Mouse (Mus musculus) c-Kit-positive CD71-negative TER-119-negative erythroid progenitor cells, embryonic 14.5 days (primary cell): ENCODE measurements around the gene Hdgf.
"Not testable (repeated sequence)": the region's sequence is repeated elsewhere in the genome, so short reads cannot be mapped to it uniquely, and the experiment has no call there.

ENCODE experiments used
- DNase-seq: peaks from one replicate; pipeline ENCODE4 v3.0.0-alpha.2; 2013; ENCODE audit warnings: low read depth

Hdgf gene

DNA sequence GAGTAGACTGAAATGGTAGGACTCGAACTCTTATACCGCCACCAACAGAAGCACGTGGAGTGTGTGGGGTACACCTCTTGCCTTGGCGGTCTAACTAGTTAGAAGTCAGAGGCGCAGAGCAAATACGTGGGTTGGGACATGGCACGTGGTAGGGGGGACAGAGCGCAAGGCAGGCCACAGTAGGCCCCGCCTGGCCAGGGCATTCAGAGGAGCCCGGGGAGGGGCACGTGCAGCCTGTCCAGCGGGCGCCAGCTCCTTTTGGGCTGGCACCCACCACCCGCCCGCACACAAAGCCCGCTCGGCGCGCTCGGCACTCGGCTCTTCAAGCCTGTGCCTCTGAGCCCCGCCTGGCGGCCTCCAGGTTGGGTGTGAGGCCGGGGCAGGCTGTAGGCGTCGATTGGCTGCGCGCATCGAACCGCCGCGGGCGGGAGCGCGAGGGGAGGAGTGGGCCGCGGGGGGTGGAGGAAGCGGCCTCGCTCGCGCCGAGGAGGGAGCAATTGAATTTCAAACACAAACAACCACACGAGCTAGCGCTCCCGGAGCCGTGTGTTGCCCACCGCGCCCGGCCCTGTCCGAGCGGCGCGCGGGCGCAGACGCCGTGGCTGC is at the start of gene Hdgf:
Gene Hdgf (plus strand): TSS at position 442 of the 606 bp plus-strand sequence.
- peak; percentile 94 for DNase-seq

DNA sequence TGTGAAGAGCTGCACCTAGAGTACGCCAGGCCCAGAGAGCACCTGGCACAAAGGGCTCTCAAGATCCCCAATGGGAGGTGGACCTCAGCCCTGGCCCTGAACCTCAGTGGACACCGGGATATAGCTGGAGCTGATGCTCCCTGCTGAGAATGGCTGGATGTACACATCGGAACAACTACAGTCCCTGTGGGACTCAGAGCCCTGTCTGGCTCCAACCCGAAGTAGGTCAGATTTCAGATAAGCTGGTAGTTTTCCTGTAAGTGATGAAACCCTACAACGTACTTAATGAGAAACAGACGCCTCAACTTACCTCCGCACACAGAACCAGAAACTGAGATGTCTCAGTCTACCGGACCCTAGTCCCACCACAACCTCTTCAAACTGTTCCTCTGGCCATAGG is 48.5 kb upstream of the Hdgf start:
- no peak for DNase-seq

DNA sequence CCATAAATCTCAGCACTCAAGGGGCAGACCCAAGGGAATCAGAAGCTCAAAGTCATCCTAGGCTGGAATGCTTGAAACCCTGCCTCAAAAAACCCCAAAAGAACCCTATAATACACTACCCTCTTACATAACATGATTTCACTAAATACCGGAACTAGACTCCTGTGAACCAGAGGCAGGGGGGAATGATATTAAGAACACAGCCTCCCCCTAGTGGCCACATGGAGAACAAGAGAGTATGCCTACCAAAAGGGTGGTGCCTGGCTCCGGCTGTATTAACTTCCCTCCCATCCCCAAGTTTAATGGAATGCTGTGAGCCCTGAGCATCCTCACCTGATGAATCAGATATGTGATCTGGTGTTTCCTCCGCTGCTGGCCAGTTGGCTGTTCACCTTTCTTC is 46.3 kb upstream of the Hdgf start:
- DNase-seq = peak; percentile 53

DNA sequence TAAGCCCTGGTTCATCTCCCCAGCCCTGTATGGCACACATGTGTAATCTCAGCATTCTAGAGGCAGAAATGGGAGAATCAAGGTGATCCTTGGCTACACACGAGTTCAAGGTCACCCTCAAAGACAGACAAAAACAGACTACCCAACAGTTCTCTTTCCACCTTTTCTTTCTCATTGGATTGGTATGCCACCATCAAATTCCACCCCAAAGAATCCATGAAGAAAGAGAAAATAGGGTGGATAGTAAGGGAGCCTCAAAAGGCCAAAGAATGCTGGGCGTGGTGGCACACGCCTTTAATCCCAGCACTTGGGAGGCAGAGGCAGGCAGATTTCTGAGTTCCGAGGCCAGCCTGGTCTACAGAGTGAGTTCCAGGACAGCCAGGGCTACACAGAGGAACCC is 42.0 kb upstream of the Hdgf start:
- DNase-seq = not testable (repeated sequence)

DNA sequence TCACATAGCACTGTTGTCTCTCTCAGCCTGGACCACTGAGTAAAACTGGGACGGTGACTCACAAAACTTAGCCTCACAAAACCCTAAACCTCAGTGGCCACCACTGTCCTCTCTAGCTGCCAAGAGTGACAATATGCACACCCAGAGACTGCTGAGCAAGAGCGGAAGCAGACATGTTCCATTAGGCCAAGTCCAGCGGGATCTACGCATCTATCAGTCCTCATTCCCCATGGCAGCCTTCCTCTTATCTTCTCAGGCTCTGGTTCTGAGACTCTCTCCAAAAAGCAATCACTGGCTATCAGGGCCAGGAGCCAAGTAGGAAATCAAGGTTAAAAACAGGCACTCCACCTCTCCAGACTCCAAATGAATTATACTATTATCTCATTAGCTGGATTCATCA is 28.4 kb upstream of the Hdgf start:
- DNase-seq = no peak

DNA sequence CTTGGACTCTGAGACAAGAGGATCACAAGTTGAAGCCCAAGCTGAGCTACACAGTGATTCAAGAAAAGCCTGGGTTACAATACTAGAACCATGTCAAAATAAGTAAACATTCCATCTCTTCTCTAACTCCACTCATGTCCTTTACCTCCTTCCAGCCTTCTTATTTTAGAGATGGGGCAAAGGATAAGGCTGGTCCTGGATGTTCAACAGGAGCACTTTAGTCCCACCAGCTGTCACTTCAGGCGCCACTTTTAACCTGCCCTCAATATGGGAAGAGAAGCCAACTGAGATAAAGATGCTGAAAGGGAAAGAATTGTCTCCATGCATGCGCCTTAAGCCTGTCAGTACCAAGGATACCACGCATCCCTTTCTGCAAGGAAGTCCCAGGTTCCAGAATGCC is 21.8 kb upstream of the Hdgf start:
- no peak for DNase-seq

DNA sequence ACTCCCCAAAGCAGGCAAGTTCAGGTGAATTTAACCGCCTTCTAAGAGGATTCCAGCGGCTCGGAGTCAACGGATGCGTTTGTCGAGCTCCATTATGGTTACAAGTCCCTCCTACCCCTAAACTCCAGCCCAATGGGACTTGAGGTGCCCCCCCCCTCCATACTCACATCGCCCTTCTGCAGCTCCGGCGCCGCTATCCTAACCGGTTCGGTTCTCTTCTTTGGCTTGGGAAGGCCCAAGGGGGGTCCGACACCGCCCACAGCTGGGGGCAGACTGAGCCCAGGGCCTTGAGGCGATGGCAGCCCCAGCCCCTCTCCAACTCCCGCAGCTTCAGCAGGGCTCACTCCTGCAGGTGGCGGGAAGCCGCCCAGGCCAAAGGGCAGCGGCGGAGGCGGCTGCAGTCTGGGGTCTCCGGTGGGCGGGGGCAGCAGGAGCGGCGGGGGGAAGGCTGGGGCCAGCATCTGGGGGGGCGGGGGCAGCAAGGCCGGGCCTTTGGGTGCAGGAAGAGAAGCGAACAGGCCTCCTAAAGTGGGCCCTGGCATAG is 21.3 kb upstream of the Hdgf start:
- DNase-seq = no peak

DNA sequence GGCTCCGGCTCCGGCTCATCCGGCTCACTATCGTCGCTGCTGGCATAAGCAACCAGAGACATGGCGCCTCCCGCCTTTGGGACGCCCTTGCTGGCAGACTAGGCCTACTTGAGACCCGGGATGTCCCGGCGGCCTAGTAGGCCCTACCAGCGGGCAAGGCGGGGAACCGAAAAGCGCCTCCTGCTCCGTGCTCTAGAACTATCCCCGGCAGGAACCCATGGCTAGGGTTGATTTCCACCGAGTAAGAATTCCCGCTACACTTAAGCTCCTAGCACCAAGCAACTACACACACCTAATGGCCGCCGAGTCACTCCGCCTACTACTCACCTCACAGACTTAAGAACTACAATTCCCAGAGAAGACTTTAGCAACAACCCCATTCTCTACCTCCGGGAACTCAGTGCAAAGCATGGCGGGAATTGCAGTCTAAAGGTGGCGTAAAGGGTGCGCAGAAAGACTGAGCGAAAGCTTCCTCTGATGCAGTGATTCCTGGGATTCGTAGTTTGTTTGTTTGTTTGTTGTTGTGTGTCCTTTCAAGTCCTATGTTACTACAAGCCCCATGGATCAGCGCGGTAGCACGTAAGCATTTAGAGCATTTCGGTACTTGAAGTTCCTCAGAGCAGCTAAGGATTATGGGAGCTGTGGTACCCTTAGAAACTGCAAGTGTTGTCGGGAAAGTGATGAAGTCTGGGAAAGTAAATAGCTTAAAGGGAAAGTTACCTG is 20.7 kb upstream of the Hdgf start, which contains the start of gene Prcc:
Gene Prcc (minus strand): TSS at position 328 of the 723 bp plus-strand sequence.
- DNase-seq = peak; percentile 95

DNA sequence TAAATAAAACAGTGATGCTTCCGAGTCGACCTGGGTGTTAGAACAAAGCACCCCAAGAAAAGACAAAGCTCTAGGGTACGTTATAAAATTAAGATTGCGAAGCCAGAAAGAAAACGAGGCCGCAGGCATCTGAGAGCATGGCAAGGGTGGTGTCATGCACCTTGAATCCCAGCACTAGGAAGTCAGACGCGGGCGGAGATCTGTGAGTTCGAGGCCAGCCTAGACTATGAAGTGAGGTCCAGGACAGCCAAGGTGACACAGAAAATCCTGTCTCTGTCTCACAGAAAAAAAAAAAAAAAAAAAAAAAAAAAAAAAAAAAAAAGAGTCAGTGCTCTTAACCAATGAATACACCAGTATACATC is 20.1 kb upstream of the Hdgf start:
- no peak for DNase-seq

DNA sequence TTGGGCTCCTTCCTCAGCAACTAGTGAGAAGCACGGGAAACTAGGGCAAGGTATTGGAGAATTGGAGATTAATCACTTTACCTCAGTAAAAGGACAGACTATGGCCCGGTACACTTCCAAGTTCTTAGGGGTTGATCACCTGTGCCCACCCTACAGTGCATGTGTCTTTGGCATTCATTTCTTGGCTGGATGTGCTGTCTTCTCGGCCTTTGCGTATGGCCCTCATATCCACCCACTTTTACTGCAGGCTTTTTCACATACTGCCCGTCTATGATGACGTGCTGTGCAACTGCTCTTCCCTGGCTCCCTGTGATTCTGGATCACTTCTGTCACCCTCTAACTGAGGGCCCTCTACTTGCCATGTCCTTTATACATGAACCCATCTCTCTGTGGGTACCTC is 19.7 kb upstream of the Hdgf start:
- DNase-seq = no peak

DNA sequence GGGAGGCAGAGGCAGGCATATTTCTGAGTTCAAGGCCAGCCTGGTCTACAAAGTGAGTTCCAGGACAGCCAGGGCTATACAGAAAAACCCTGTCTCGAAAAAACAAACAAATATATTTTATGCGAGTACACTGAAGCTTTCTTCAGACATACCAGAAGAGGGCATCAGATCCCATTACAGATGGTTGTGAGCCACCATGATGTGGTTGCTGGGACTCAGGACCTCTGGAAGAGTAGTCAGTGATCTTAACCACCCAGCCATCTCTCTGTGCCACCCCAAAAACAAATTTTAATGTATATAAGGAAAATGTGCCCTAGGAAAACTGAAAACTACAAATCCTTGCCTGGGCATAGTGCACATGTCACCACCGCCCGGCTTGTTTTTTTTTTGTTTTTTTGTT is 18.7 kb upstream of the Hdgf start:
- not testable (repeated sequence) for DNase-seq

DNA sequence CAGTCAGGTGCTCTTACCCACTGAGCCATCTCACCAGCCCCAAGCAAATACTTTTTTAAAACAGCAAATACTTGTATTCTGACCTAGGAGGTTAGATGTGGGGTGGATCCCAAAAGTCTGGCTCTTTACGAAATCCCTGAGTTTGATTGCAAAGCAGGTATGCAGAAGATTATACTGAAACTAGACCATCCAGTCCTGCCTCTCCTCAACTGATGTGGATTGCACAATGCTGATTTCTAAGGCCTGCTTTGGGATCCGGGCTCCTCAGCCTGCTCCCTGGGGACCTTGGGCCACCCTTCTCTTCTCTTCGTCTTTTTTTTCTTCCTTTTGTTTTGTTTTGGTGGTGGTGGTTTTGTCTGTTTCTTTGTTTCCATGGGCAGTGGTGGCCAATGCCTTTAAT is 14.6 kb upstream of the Hdgf start:
- no peak for DNase-seq

DNA sequence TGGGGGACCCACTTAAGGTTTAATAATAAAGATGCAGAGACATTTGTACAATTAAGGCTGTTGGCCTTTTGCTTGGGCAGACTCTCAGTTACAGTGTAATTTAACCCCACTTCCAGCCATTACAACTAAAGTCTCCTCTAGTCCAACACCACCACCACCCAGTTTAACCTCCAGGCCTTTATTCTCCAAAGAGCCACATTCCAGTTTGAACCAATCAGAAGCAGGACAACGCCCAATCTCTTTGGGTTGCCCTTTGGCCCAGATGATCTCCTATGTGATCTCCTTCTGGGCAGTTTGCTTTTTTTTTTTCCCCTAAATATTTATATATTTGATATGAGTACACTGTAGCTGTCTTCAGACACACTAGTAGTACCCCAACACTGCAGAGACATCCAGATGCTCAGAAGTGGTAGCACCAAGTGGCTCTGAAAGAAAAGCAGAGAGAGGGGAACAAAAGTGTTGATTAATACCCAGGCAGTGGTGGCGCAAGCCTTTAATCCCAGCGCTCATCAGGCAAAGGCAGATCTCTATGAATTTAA is 12.7 kb upstream of the Hdgf start:
- DNase-seq = no peak

DNA sequence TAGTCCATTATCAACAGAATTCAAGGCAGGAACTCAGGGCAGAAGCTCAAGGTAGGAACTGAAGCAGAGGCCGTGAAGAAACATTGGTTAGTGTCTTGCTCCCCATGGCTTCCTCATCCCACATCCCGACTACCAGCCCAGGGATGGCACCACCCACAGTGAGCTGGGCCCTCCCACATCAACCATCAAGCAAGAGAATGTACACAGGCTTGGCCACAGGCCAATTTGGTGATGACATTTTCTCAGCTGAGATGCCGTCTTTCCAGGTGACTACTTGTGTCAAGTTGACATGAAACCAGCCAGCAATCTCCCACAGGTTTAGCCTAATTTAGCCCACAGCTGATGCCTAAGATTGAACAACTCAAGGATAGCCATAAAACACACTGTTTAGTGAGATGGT is 6.9 kb upstream of the Hdgf start:
- DNase-seq = no peak

DNA sequence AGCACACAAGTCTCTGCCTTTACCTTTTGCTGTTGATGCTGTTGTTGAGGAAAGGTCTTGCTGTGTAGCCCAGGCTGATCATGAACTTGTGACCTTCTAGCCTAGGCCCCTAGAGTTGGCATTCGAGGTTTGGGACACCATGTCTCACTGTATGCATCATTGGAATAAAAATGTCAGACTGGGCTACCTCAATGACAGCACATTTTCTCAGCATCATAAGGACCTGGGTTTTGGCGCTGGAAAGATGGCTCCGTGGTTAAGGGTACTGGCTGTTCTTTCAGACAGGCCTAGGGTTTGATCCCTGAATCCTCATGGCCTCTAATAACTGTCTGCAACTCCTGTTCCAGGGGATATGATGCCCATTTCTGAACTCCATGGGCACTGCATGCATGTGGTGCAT is 6.3 kb upstream of the Hdgf start:
- DNase-seq = no peak

DNA sequence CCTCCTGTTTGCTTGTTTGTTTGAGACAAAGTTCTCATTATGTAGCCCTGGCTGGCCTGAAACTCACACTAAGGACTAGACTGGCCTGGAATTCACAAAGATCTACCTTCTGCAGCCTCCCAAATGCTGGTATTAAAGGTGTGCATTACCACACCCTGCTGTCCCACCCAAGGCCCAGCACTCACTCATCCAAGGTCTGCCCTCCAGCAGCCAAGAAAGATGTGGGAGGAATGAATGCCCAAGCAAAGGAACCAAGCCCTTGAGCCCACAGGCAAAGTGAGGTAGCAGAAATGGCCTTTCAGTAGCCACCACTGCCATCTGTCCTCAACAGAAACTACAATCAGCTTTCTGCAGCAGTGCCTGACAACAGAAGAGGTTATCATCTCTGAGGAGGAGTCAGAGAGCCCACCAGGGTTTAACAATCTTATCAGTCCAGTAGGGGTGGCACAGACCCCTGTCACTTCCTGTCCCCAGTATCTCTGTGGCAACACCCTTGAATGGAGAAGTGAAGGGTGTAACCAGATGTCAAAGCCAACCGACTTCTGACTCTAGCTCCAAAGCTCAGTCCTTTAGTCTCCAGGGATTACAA is 5.0 kb upstream of the Hdgf start:
- peak; percentile 72 for DNase-seq

DNA sequence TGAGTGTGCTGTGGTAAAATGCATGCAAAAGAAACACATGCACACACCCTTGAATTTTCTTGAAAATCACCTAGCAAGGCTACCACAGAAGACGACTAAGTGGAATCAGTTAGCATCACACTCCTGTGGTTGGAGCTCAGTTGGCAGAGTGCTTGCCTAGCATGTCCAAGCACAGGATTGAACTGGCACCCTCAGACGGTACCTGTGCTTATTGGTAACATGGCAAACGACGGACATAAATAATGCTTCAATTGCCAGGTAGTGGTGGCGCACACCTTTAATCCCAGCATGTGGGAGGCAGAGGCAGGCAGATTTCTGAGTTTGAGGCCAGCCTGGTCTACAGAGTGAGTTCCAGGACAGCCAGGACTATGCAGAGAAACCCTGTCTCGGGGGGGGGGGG is 4.2 kb upstream of the Hdgf start:
- DNase-seq = not testable (repeated sequence)

DNA sequence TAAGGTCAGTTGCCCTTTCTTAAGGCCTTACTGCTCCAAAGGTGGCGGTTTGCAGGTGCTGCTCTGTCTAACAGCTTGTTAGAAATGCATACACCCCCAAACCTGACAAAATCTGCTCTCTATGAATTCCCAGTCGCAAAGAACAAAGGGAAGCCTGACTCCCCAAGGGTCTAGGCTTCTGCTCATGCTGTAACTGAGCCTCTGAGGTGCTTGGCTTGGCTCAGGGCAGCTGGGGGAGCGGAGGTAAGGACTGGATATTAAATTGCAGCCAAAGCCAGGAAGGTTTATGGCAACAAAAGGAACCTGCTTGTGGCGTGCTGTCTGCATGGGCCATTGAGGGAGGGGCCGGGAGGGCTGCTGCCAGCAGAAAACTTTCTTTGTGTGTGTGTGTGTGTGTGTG is 2.3 kb upstream of the Hdgf start:
- no peak for DNase-seq

DNA sequence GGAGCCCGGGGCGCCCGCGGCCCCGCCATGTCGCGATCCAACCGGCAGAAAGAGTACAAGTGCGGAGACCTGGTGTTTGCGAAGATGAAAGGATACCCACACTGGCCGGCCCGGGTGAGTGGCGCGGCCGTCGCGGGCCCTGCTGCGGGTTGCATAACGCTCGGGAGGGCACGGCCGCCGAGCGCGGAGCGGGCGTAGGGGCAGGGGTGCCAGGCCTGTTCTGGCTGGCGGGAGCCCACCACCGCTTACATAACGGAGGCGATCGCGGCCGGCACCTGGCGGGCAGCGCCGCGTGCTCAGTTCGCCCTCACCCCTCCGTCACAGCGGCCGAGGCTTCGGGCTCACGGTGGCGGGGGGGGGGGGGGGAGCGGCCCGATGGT is 470 bp downstream of the Hdgf start:
- DNase-seq = no peak

DNA sequence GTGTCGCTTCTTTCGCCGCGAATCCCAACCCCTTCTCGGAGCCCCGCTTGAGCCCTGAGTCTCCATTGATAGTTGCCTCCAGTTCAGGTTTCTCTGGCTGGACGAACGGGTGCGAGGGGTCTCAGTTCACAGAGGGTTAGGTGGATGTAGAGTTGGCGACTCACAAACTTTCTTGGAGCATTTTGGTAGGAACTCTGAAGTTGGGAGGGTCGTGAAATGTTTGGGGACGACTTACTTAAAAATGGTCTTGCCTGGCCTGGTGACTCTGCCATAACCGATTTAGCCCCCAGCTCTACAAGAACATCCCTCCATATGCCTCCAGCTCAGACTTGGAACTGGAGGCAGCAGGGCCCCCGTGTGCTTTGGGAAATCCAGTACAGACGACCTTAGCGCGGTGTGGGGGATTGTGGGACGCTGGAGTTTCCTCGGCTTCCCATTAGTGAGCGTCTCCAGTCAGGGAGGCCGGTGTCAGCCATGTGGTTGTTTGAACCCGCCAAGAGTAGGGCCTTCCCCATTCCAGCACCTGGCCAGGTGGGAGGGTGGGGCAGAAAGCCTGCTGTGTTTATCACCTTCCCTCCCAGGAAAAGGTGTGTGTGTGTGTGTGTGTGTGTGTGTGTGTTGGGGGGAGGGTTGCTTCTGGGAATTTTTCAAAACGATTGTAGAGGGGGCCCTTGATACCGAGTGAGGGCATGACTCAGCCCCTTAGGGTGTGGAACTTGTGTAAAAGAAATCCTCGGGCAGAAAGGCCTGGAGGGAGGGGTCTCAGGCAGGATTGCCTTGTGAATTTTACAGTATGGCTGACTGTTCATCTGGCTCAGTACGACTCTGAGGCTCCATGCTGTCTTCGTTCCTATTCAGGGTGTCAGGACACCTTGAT is 1.1 kb downstream of the Hdgf start:
- DNase-seq = peak; percentile 23

DNA sequence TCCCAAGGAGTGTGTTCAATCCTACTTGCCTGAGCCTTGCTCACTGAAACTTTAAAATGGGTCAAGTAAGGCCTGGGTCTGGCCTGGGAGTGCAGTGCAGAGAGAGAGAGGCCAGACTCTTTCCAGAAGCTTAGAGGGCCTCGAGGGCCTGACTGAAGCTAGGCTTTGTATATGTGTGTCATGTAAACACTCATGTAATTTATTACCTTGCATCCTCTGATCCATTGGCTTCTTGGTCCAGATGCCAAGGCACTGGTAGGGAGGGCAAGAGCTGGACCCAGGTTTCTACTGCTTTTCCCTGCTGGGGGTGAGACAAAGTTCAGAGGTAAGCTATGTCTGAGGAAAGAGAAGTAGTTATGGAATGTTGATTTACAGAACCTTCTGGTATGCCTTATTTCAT is 1.8 kb downstream of the Hdgf start:
- DNase-seq = no peak

DNA sequence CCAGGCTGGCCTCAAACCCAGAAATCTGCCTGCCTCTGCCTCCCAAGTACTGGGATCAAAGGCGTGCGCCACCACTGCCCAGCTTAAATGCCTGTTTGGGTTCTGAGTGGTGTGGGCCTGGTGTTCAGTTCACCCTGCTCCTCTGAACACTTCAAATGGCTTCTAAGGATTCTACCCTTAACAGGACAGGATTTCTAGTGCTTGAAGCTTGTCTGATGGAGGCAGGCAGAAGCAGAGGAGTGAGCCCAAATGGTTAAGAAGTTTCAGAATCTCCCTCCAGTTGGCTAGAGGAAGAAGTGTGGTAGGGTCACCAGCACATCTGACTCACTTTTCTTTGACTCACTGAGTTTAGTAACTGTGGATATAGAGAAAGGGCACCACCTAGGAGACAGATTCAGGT is 3.3 kb downstream of the Hdgf start:
- peak; percentile 29 for DNase-seq
